Mouse (Mus musculus) forelimb bud, embryonic 11.5 days (tissue): ENCODE results near the gene Birc7.

ENCODE experiments used
- DNase-seq: peaks from one replicate; pipeline ENCODE4 v3.0.0-alpha.2; 2012; ENCODE audit warnings: low read depth, low spot score

Birc7 gene

DNA sequence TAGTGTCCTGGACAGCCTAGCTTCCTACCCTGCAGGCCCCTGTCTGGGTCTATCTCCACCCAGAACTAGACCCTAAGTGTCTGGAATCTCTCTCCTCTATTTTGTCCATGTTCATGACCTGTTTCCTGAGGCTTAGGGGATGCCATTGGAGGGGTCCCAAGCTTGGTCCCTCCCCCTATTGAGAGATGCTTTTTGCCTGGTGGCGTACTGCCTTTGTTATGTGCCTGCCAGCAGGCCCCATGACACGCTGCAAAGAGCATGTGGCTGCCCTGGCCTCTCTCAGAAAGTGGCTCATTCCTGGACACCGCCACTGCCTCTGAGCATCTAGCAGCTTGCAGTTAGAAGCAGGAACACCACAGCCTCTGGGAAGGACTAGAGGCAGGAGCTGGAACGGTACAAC is at the start of gene Birc7:
TSS of gene Birc7 (plus strand) at position 301 of the 400 bp plus-strand sequence.
- DNase-seq, result no peak

DNA sequence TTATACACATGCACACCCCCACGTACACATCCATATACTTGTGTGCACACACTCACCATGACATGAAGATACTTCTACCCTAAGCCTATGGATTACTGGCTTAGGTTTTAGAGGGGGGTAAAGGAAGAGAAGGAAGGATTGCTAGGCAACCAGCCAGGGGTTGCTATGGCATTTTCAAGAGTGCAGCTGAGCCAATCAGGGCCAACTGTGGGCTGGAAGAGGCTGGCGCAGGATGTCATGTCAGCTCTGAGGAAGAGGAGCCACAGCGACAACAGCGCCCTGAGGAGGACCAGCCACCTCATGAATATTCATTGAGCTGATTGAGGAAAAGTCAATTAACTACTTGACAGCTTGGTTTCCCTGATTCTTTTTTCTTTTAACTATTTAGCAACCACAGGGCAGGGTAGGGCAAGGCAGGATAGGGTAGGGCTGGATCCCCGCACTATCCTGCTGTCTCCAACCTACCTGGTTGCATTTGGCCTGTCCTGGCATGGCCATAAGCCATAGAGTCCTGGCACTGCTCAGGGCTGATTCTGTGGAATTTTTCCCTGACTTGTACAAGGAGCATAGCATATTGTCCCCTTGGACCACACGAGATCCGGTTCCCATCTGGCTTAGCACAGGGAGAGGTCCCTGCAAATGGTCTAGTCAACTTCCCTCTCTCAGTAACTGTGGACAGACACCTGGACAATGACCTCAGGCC is 49.3 kb upstream of the Birc7 start:
- DNase-seq, result no peak

DNA sequence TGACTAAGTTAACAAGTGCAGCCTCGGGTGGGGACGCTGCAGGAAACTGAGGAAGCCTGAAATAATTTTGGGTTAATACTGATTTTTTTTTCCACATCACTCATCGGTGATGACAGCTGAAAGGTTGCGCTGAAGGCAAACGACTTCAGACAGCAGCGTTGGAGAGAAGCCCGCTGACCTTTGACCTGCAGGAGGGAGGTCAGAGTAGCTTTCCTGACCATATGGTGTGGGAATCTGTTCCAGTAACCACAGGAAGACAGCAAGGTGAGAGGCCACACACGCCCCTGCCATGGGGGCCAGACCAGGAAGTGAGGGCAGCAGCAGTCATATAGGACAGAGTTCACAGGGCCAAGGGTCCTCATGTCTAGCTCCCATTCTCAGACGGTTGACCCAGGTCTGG is 47.5 kb upstream of the Birc7 start:
- no peak for DNase-seq

DNA sequence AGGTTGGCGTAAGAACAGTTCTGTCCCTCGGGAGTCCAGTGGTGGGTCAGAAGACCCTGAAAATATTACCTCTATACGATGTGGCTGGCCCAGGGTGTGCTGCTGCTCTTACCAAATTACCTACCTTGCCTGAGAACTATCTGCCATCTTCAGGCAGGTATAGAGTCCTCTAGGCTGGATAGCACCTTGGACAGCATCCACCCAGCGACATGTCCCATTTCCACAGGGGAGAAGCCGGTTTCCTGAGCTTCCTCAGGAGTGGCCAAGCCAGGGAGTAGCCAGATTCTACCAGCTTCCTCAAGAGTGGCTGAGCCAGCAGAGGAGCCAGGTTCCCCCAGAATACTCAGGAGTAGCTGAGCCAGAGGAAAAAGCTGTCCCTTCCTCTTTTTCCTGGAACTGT is 43.6 kb upstream of the Birc7 start:
- DNase-seq, result no peak

DNA sequence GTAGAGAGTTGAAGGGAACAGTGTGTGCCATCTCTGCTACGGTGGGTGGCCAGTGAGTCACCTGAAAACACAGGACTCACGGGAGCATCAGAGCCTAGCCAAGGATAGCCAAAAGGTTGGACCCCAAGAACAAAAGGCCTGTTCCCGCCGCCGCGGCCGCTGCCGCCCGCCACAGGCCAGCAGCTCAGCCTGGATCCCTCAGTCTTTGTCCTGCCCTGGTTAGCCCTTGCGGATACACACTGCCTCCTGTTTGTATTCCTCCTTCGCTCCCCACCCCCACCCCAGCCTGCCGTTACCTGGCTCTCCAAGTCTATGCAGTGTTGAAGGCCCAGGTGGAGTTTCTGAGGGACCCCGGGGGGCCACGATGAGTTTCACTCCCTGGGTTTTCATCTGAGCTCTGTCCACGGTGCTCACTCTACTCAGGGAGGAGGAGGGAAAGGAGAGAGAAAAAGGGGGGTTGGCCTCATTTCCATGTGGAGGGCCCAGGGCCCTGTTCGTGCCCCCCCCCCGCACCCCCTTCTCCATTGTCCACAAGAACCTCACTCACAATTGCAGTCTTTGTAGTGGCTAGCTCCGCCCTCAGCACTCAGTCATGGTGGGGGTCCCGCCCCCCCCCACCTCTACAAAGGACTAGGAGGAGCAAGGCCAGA is 39.4 kb upstream of the Birc7 start:
- DNase-seq, result no peak

DNA sequence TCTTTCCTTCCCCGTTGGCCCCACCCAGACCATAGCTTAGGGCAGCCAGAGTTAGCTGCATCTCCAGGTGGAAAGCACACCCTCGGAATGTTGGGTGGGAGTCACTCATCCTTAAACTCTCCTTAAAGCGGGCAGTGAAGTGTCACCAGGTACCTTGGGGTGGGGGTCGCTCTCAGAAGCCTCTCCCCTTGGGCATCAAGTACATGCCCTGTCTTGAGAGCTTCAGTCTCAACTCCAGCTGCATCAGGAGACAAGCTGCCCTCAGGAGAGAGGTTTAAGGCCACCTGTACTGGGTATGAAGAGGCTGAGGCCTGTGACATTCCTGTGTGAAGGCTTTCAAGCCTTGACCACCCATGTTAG is 38.9 kb upstream of the Birc7 start:
- no peak for DNase-seq

DNA sequence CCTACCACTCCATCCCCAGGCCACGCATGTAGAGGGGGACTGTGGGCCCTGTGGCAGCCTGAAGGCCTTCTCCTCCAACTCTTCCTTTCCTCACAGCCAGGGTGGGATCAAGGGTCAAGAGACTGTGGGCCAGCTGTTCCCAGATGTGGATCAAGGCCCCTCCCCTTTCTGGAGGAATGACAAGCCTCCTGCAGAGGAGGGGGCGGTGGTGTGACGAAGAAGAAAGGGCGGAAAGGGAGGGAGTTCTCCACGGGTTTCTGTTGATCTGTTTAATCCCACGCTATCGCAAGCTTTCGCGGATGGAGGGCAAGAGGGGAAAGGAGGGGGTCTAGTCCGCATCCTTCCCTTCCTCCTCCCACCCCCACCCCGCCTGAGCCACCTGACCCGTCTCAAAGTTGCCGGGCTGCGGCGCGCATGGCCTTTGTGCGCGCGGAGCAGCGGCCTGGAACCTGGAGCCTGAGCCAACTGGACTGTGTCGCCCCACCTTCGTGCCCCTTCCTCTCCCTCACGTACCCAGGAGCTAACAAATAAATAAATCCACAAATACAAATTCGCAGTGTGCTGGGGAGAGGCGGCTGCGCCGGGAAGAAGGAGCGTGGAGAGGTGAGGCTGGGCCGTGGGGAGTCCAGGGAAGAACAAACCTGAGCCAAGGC is 38.3 kb upstream of the Birc7 start:
- no peak for DNase-seq

DNA sequence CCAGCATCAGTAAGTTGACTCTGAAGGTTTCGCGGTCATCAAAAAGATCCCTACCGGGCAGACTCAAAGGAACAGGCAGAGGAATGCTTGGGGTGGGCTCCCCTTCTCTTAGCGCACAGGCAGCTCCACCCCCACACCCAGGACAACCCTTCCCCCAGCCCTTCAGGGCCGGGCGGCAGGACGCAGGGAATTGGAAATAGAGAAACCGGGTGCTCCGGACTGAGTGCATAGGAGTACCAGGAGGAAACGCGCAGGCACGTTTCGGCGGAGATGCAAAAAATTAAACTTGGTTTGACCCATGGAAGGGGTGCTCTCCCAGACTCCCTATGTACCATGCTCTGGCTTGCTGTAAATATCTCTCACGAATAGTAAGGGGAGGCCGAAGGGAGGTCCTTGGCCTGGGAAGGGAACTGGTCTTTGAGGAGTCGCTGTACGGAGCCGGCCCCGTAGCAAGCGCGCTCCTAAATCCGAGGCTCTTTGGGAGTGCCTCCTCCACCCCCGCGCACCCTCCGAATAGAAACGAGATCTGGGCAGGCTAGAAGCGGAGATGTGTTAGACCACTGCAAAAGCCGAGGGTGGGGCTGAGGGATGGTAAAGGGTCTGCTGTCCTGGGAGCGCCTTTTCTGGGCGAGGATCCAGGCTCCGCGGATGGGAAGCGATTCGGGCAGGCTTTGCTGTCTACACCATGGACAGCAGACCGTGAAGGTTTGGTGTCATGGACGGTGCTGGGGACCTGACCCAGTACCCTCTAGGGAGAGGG is 37.6 kb upstream of the Birc7 start:
- no peak for DNase-seq

DNA sequence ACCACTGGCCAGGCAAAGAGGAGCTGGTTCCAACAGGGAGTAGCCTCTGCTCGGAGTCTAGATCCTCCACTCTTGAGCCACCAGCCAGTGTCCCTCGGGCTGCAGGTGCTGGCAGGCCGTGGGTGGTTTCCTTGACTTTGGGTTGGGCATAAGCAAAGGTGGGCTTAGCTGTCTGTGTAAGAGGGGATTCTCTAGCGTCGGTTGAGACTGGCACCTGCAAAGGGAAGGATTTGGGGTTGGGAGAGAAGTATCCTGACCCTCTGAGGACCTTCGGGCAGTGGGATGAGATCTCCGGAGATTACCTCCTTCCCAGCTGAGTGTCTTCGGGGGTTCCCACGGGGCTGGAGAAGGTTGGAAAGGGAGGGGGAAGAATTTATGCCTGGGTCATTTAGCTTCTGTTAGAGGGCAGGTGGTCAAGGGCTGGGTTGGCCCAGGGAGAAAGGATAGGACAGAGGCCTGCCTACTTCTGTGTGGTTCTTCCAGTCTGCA is 36.9 kb upstream of the Birc7 start:
- DNase-seq, result no peak

DNA sequence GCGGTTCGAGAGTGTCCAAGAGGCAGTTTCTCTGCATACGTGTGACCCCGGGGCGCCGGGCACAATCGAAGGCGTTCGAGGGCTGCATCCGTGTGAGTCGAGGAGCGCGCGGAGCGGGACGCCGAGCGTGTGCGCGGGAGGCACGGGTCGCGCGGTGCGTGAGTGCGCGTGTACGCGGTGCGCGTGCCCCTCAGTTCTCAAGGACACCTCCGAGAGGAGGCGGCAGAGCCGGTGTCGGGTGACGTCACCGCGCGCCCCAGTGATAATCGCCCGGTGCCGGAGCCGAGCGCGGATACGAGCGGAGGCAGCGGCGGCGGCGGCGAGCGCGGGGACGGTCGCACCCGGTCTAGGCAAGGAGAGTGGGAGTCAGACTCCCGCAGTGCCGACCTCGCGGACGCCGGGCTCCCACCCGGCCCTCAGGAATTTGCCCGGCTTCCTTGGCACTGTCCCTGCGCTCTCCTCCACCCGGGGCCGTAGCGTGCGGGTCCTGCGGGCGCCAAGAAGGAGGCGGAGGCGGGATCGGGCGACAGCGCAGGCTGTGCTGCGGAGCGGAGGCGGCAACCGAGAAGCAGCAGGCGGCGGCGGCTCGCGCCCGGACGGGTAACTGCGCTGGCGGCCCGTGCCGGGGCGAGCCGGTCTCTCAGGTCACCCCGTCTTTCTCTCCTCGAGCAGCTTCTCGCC is 35.8 kb upstream of the Birc7 start:
- no peak for DNase-seq

DNA sequence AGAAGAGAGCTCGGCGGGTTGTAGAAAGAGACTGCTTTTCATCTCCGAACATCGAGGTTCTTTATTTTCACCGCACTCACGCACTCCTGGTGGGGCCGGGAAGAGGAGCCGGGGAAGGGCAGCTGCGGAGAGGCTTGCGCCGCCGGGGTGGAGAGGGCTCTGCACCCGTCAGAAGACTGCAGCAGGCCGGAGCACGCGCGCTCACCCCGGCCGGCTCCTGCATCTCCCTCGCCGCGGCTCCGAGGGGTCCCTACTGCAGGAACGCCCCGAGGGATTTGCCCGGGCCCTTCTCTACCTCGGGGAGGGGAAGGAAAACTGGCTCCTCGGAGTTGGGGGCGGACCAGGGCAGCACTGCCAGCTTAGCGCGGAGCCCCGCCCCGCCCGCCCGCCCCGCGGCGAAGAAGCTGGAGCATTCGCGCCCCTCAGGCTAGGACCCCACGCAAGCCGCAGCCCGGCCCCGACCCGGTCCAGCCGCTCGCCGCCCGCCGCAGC is 35.2 kb upstream of the Birc7 start:
- DNase-seq, result no peak

DNA sequence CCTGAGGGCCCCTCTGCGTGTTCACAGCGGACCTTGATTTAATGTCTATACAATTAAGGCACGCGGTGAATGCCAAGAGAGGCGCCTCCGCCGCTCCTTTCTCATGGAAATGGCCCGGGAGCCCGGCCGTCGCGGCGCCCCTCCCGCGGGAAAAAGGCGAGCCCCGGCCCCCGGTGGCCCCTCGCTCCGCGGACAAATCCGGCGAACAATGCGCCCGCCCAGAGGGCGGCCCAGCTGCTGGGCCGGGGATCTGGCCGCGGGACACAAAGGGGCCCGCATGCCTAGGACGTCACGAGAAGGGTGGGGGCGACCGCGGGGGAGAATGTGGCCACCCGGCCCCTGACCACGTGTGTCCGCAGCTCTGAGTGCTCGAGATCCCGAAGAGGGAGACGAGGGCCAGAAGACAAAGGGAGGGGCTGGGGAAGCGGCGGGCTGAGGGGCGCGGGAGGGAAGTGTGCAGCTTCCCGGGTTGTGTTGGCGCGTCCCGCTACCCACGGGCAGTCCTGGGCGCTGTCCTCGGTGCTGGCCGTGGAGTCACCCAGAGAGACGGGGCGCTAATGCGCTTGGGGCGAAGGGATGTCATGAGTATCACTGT is 34.7 kb upstream of the Birc7 start:
- DNase-seq, result peak; percentile 48

DNA sequence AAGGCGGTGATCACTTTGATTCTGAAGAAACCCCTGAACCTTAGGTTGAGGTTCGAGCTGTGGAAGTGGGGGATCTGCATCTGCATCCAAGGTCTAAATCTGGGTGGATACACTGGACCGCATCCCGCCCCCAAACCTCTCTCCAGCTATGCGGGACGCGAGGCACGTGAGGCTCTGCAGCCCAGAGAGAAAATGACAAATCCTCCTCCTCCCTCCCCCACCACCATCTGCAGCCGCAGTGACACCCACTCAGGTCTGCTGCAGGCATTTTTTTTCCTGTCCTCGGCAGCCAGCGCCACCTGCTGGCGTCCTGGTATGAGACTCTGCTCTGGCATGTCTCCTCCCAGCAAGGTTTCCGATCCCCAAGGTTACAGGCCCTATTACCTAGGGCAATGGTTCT is 34.1 kb upstream of the Birc7 start:
- DNase-seq, result peak; percentile 78

DNA sequence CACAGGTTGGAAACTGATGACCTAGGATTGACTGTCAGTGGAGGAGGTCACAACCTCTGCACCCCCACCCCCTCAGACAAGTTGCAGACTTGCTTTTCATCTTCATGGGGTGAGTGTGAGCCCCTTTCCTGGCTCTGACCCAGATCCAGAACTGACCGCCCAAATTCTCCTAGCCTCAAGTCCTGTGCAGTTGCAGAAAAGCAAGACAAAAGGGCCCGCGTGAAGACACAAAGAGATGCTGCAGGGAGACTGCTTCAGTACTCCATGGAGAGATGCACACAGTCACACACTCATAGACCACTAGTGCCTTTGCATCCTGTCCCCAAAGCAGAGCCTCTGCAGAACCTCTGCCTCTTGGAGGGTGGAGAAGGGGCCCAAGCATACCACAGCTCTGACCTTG is 33.5 kb upstream of the Birc7 start:
- DNase-seq, result no peak

DNA sequence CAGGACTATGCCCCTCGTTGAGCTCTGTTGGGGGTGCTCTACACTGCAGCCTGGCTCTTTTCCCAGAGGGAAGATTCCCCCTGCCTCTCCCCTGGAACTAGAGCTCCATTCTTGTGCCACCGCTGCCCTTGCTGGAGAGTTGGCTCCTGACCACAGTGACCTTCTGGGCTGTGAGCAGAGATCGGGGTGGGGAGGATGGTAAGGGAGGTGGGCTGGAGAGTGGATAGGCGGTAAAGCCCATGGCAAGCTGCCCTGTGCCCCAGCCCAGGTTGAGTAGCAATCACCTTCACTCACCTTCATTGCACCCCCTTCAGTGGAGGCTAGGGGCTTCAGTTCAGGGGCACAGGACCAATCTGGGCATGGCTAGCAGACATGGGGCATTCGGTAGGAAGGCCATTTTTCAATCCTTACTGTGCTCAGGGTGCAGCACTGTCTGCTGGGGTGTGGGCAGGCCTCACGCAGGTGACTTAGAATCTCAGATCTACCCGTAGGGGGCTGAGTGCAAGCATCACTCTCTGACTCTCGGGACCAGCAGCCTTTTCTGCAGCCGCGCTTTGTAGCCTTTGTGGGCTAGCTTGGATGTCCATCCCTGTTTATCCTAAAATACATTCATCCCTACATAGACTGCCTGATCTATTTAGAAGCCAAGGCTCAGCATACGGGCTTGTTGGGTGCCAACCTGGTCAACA is 32.8 kb upstream of the Birc7 start:
- DNase-seq, result no peak

DNA sequence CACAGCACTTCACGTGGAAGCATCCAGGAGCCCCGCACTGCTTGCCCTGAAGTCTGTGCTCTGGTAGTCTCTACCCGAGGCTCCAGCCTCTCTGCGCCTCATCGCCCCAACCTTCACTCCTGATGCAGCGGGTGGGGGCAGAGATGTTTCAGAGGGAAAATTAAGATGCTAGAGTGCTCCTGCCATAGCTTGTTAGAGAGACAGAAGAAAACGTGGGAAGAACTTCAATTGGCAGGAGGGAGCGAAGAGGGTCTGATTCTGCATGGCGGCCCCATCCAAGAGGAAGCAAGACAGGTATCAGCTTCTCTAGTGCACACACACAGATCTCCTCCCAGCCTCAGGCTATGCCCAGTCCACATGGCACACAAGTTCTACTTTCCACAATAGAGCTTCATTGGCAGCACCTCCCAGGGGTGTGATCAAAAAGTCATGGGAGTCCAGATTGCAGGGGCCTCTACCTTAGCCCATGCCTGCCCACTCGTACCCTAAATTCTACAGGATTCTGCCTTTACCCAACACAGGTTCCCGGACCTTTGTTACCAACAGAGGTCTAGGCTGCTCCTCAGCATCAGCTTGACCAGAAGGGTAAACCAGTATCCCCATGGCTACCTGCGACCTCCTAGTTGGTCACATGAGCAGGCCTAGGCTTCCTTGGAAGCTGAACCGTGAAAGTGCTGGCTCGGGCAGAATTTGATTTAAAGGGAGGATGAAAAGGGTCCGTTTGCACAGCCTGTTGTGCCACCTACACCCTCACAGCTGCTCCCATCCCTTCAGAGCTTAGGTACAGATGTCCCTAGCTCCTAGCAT is 31.8 kb upstream of the Birc7 start:
- no peak for DNase-seq

DNA sequence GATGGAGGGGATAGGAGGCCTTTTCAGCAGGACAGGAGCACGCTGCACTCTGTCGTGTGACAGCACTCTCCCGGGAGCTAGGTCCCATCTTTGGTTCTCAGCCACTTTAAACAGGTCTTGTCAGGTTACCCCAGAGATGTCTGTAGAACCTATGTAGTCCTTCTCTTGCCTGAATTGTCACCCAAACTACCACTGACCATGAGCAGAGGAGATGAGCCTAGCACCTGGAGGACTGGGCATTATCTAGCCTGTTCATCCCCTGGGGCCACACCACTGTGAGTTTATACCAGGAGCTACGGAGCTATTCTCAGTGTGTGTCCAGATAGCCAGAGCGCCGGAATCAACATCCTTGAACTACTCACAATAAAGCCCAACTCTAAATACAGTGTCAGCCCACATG is 31.0 kb upstream of the Birc7 start:
- DNase-seq, result no peak

DNA sequence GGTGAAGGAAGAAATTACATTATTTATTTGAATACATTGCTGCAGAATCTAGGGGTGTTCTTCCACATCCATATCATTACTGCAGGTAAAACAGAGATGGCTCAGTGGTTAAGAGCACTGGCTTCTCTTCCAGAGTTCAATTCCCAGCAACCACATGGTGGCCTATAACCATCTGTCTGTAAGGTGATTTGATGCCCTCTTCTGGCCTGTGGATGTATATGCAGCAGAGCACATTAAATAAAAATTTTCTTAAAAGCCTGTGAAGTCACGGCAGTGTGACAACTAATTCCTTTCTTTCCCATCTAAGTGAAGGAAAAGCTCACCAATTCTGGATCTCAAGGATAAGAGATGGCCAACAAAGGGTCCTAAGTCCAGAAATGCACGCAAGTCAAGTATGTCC is 26.7 kb upstream of the Birc7 start:
- peak; percentile 29 for DNase-seq

DNA sequence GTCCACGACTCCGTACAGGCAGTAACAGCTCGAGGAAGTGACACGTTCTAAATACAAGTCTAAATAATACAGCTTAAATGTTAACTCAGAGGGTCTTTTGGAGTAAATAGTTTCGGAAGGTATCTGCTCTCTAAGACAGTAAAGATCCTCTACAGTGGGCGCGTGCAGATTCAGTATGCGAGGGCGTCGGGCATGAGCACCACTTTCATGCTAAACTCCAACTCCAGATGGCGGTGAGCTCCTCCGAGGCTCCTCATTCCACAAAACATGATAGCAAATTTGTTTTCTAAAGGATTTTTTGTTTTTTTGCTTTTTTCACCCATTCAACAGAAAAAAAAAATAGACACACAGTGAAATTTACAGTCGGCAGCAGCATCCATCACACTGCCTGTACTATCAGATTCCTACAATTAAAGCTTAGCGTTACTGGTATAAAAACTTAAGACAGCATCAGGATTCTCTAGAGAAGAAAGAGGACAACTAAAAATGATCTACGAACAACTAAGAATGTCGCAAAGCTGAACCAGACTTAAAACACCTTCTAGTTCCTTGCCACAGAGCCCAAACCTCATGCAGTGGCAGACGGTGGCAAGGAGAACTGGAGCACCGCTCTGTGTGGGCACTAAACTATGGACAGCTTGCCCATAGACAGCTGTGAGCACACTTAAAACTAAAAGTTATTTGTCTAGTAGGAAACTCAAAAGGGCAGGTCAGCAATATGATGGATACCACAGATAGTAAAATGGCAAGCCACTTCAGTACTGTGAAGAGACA is 24.2 kb upstream of the Birc7 start:
- DNase-seq, result no peak
